Mouse (Mus musculus): ENCODE results near the gene B4galt5. TPM values are rescaled to one million over a fixed set of nuclear protein-coding genes. Genes with fewer than 3 reads are reported as not detected.

The B4galt5 gene
- total RNA-seq, 2 experiments from 2014 or later: 54.3 to 54.8 TPM

GRCm38 (mm10) chr2:167333450-167333849, 15.5 kb downstream of the B4galt5 start:
- no peak for DNase-seq (ENCODE audit: low spot score in 2 of 2)

DNA sequence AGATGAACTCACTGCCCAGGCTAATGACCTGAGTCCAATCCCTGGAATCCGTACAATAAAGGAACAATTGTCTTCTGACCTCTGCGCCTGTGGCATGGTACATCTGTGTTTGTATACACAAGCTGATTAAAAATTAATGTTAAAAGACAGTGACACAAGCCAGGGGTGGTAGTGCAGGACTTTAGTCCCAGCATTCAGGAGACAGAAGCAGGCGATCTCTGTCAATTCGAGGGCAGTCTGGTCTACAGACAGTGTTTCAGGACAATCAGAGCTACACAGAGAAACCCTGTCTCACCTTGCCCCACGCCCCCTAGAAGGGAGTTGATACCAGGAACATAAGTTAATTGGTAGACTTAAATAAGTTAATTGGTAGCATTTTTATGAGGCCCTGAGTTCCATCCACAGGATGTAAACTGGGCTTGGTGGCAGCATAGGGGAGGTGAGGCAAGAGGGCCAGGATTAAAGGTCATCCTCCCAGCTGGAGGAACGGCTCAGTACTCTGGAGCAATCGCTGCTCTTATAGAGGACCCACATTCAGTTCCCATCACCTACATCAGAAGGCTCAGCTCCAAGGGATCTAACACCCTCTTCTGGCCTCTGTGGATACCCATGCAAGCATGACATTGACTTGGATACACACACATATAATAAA, 16.5 kb downstream of the B4galt5 start:
- DNase-seq (ENCODE audit: low spot score in 2 of 2): no peak

GRCm38 (mm10) chr2:167331432-167331921, 17.5 kb downstream of the B4galt5 start:
- DNase-seq (ENCODE audit: low spot score in 2 of 2): no peak

DNA sequence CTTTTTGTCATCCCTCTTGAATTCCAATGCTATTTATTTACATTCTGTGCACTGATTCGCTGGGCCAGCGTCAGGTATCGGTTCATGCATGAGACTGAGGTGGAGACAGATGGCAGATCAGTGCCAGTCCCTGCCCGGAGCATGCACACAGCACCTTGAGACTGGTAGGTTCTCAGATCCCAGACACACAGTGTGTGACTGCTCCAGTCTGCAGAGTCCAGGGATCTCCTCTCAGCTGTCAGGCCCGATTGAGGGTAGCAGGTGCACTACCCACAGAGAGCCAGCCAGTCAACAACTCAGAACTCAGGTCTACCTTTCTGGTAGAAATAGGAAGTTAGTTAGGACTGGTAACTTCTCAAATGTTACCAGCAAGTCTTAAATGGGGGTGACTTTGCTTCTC, 18.4 kb downstream of the B4galt5 start:
- DNase-seq (ENCODE audit: low spot score in 2 of 2): no peak

DNA sequence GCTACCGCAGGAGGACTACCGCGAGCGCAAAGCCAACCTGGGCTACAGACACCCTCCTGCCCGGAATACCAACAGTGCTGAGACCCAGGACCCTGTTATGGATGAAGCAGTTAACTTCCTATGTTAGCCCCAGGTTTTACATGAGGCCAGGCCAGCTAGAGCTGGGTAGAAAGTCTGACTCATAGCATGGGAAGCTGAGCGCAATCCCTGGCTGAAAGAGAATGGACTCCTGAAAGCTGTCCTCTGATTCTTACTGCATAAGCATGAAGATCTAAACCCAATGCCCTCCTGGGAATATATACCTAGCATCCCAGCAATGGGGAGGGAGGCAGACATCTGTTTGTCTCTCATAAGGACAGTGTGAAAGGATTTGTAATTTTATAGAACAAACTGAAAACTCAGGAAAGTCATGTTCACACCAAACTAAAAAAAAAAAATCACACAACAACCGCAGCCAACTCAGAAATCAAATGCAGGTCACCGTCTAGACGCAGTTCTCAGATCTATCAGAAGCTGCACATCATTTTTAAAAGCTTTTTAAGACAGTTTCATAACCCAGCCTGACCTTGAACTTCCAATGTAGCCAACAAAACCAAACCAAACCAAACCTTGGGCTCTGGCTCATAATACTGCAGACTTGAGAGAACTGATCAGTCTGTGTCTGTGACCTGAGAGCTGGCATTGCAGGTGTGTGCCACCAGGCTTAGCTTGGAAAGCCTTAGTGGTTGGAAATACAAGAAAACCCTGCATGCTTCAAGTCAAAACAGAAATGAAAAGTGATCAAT, 19.3 kb downstream of the B4galt5 start:
- no peak for DNase-seq (ENCODE audit: low spot score in 2 of 2)

GRCm38 (mm10) chr2:167328340-167328739, 20.6 kb downstream of the B4galt5 start:
- no peak for DNase-seq (ENCODE audit: low spot score in 2 of 2)

- DNase-seq (ENCODE audit: low spot score in 2 of 2): no peak
These were observed 22.4 kb downstream of the B4galt5 start for GRCm38 (mm10) chr2:167326582-167326981.

DNA sequence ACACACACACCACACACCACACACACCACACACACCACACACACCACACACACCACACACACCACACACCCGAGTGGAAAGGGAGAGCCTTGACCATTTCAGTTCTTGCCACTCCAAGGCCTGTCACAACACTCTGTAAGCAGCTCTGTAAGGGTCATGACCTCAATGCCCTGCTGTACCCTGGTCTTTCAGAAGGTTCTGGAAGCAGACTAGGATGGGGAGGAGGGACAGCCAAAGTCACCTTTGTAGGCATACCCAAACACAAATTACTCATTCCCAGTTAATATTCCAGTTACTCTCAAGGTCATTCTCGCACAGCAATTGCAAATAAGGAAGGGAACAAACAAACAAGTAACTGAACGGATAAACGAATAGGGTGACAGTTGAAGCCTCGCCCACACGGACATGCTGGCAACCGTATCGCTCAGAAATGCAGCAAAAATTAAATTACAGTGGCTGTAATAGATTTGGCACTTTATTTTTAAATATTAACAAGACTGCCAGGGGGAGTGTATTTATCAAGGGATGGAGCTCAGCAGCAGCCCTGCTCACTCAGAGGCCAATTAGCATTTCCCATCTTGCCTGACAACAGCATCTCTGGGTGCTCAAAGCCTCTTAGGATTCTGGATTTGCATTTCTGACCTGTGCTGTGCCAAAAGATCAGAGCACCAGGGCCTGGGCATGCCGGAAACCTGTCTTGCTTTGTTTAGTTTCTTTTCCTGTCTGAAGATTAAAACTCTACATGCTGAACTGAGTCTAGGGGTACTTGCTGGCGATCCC, 24.6 kb downstream of the B4galt5 start:
- no peak for DNase-seq (ENCODE audit: low spot score in 2 of 2)

GRCm38 (mm10) chr2:167323116-167323515, 25.9 kb downstream of the B4galt5 start:
- no peak for DNase-seq (ENCODE audit: low spot score in 2 of 2)

- DNase-seq (ENCODE audit: low spot score in 2 of 2): no peak
These were observed 27.6 kb downstream of the B4galt5 start for GRCm38 (mm10) chr2:167321372-167321771.

DNA sequence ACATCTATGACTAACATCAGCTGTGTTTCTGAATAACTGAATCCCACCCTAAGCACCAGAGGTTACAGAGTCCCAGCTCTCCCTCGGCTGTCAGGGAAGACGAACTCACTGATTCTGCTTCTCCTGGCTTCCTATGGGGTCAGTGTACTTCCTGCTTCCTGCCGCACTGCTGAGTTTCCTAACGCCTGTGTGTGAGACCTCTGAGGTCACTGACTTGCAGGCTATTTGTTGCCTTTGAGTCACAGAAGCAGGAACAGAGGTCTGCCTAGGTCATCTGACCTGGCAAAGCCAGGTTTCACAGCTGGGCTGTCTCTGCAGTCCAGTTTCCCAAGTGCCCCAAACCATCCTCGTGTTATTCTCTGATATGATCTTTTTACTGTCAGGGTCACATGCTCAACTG, 30.0 kb downstream of the B4galt5 start:
- no peak for DNase-seq (ENCODE audit: low spot score in 2 of 2)

GRCm38 (mm10) chr2:167316724-167317187, 32.2 kb downstream of the B4galt5 start:
- peak in 1 of 2 experiments; percentile 18 for DNase-seq (ENCODE audit: low spot score in 2 of 2)

DNA sequence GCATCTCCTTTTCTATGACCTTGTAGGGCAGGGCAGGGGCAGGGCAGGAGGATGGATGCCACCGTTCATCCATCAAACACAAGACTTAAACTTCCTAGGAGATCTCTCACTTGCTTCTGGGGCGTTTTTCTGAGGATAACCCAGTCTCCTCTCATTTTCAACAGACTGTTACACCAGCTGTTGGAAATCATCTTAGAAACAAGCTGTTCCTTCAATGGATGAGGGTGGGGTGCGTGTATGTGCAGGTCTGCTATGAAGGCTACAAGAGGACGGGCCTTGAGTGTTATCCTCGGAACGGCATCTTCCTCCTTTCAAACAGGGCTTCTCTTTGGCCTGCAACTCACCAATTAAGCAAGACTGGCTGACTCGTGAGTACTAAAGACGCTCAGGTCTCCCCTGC, 34.5 kb downstream of the B4galt5 start:
- DNase-seq (ENCODE audit: low spot score in 2 of 2): no peak

- DNase-seq (ENCODE audit: low spot score in 2 of 2): no peak
These were observed 35.3 kb downstream of the B4galt5 start for GRCm38 (mm10) chr2:167313501-167314326.

GRCm38 (mm10) chr2:167310121-167310520, 38.9 kb downstream of the B4galt5 start:
- no peak for DNase-seq (ENCODE audit: low spot score in 2 of 2)

DNA sequence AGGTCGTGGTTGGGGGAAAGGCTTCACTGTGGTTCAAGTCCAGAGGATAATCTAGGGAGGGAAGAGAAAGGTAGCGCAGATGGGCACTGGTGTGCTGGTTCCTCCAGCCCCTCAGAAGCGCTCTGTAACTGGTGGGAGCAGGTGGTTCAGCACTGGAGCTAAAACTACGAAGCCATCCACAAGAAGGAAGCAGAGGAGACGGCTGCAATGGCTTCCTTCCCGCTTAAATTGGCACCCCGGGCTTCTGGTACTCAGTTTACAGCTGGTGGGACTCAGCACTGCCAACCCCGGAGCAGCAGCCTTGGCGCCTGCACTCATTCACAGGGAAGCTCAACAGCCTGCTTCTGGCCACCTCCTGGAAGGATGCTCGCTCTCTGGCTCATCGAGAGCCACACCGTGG, 39.7 kb downstream of the B4galt5 start:
- no peak for DNase-seq (ENCODE audit: low spot score in 2 of 2)

DNA sequence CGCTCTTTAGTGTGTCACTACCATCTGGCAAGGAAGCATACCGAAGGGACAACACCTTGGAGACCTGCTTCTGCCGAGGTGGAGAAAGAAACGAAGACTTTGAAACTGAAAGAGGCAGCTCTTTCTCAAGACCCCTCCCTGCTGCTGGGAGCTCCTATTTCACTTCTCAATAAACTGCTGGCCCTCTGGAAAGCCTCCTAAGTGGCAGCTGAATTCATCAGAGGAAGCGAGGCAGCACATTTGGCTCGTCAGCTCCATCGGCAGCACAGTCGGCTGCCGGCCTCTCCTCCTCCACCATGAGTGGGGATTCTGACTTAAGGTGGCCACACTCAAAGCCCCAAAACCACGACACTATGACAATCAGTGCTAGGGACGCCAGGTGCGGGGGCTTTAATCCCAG, 41.3 kb downstream of the B4galt5 start:
- peak in 1 of 2 experiments; percentile 1 for DNase-seq (ENCODE audit: low spot score in 2 of 2)

- peak; percentile 1 for DNase-seq (ENCODE audit: low spot score in 2 of 2)
These were observed 42.1 kb downstream of the B4galt5 start for GRCm38 (mm10) chr2:167306626-167307541.

GRCm38 (mm10) chr2:167306273-167306594, 42.7 kb downstream of the B4galt5 start:
- no peak for DNase-seq (ENCODE audit: low spot score in 2 of 2)

All from left cerebral cortex, adult 18-20 months (tissue).